Mouse (Mus musculus) liver, adult 2 months (tissue): ENCODE results near the gene Spryd3.

Experiments used
- CTCF ChIP-seq: fragments of 200-500 bp; IDR thresholded peaks from 2 replicates; pipeline ENCODE4 v1.5.1; 2011; ENCODE audit warnings: low read depth, low read length, control low read depth
- POLR2A ChIP-seq: fragments of 200-500 bp; IDR thresholded peaks from 2 replicates; pipeline ENCODE4 v1.6.1; 2011; ENCODE audit warnings: low read length, control low read depth; ENCODE audit not compliant: insufficient read depth; ENCODE audit errors: extremely low read depth

GRCm38 (mm10) chr15:102074876-102075585, 61.0 kb downstream of the Spryd3 start:
- TF ChIP-seq CTCF (no peak), POLR2A (no peak)
